Mouse (Mus musculus) testis, adult 2 months (tissue): ENCODE measurements around the gene Gm20388.

Experiments used
- CTCF ChIP-seq: fragments of 200-500 bp; IDR thresholded peaks from 2 replicates; pipeline ENCODE4 v1.5.1; 2012; ENCODE audit warnings: low read depth, mild to moderate bottlenecking, inconsistent platforms, low read length, moderate library complexity; ENCODE audit not compliant: control insufficient read depth, insufficient read depth, insufficient replicate concordance
- POLR2A ChIP-seq: fragments of 200-500 bp; IDR thresholded peaks from 2 replicates; pipeline ENCODE4 v1.6.1; 2012; ENCODE audit warnings: low read depth, mild to moderate bottlenecking, inconsistent platforms, low read length, moderate library complexity; ENCODE audit not compliant: control insufficient read depth

- TF ChIP-seq CTCF (no peak), POLR2A (no peak)
These were observed 3373.9 kb downstream of the Gm20388 start for GRCm38 (mm10) chr8:123284493-123284892.
